Mouse (Mus musculus): Measurements from ENCODE around the gene Znrf3. TPM values are rescaled to one million over a fixed set of nuclear protein-coding genes. Genes with fewer than 3 reads are reported as not detected.

Znrf3 gene
- polyA plus RNA-seq, 1 experiment from 2014 or later: 8.3 TPM

DNA sequence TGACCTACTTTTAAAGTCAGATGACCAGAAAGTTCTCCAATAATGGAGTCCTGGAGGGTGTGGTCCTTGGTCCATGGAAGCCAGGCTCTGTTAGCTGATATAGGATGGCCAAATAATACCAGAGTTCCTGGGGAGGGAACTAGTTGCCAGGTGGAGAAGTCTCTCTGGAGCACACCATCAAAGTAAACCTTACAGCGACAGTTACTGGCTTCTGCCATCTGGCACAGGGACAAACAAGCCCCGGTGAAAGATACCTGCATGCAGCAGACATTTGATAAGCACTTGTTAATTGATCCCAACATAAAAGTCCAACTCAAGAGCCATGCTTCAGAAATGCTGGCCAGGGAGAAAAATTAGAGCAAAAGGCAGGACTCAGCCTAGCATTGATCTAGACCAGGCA lies 190.6 kb downstream of the Znrf3 start:
- H3K9ac ChIP-seq: no peak overlapping the region
- no peak overlapping the region for H3K27ac ChIP-seq
- no peak overlapping the region for H3K4me3 ChIP-seq
- no peaks in the 10 kb centered on the region for H3K9me3 ChIP-seq (replicated peaks)
- H3K27me3 ChIP-seq: no peaks in the 10 kb centered on the region
- H3K4me2 ChIP-seq (replicated peaks): no peak overlapping the region
- no peaks in the 10 kb centered on the region for H3K36me3 ChIP-seq
- H3K4me1 ChIP-seq: peaks cover 9% of the 10 kb centered on the region
- WGBS: 77% methylated on average over 2 of the region's 2 CpGs
- ATAC-seq (ENCODE audit: low FRiP score): no peak

DNA sequence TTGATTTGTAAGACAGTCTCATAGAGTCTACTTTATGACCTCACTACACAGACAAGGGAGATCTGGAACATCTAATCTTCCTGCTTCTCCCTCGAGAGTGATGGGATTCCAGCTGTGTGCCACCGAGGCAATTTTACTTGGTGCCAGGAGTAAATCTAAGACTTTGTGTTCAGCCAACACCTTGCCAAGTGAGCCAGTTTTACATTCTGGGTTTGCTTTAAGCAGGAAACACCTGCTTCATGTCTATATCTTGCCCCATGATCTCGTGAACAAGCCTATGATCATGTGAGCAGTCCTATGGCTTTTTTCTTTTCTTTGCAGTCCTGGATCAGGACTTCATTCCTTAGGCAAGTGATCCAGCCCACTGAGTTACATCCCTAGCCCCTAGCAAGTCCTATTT lies 191.1 kb downstream of the Znrf3 start:
- WGBS: 79% methylated on average over 3 of the region's 3 CpGs

DNA sequence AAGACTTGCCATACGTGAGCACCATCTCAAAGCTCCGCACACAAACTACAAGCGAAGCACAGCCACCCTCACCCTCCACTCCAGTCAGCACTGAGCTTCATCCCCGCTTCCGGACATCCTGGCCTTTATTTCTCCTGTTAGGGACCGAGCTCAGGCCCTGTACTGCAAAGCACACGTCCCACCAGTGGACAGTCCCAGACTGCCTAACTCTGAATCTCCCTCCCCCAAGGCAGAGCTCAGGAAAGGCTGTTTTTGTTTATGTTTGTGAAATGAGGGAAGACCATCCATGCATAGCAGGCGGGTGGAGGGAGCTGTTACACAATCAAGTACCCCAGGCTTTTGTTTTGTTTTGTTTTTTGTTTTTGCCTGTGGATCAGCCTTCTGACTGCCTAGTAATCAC lies 191.9 kb downstream of the Znrf3 start:
- no peaks in the 10 kb centered on the region for H3K36me3 ChIP-seq
- H3K27ac ChIP-seq: no peak overlapping the region
- H3K4me1 ChIP-seq: peaks cover 9% of the 10 kb centered on the region
- ATAC-seq (ENCODE audit: low FRiP score): no peak
- H3K4me3 ChIP-seq: no peak overlapping the region
- H3K4me2 ChIP-seq (replicated peaks): no peak overlapping the region
- H3K9ac ChIP-seq: no peak overlapping the region
- H3K27me3 ChIP-seq: no peaks in the 10 kb centered on the region
- no peaks in the 10 kb centered on the region for H3K9me3 ChIP-seq (replicated peaks)
- 81% methylated on average over 8 of the region's 8 CpGs for WGBS

More for the DNA sequence above, 191.1 kb downstream of the Znrf3 start:
- no peak overlapping the region for H3K4me3 ChIP-seq
- H3K9ac ChIP-seq: no peak overlapping the region
- no peak overlapping the region for H3K27ac ChIP-seq
- no peaks in the 10 kb centered on the region for H3K9me3 ChIP-seq (replicated peaks)
- H3K4me1 ChIP-seq: peaks cover 9% of the 10 kb centered on the region
- no peaks in the 10 kb centered on the region for H3K27me3 ChIP-seq
- no peak overlapping the region for H3K4me2 ChIP-seq (replicated peaks)
- no peaks in the 10 kb centered on the region for H3K36me3 ChIP-seq
- no peak for ATAC-seq (ENCODE audit: low FRiP score)

DNA sequence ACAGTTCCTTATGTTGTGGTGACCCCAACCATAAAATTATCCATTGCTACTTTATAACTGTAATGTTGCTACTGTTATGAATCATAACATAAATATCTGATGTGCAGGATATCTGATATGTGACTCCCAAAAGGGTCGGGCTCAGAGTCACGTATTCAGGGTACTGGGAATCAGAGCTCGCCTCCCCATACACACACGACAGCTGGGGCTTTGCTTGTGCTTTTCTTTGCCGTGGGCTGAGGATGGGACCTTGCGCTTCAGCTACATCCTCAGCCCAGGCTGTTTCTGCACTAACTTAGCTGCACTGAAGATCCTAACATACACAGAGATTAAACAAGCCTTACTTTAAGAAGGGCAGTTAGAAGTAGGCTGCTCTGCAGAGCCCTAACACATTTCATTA lies 193.5 kb downstream of the Znrf3 start:
- Histone ChIP-seq H3K36me3 (no peaks in the 10 kb centered on the region), H3K27ac (no peak overlapping the region), H3K9me3 (replicated peaks) (no peaks in the 10 kb centered on the region), H3K9ac (no peak overlapping the region), H3K4me2 (replicated peaks) (no peak overlapping the region), H3K4me3 (no peak overlapping the region), H3K4me1 (peaks cover 3% of the 10 kb centered on the region; the same call in 1 of the 2 replicates), H3K27me3 (no peaks in the 10 kb centered on the region)
- ATAC-seq (ENCODE audit: low FRiP score): no peak
- 59% methylated on average over 6 of the region's 6 CpGs for WGBS

DNA sequence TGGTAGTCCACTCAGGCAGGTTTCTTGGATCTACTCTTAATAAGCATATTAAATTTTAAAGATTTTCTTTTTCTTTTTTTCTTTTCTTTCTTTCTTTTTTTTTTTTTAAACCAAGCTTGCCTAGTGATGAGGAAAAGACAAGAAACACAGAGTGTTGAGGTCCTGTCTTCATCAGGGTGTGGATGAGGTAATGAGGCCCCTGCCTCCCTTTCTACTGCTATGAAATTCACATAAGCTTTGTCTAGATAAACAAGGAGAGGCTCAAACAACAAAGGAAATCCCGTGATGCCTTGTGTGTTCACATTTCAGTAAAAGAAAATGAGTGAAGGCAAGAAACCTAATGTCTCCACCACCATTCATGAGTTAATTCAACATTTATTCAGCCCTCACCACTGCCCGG lies 196.4 kb downstream of the Znrf3 start:
- peaks cover 13% of the 10 kb centered on the region for H3K4me1 ChIP-seq
- H3K4me2 ChIP-seq (replicated peaks): no peak overlapping the region
- H3K27ac ChIP-seq: no peak overlapping the region
- H3K4me3 ChIP-seq: no peak overlapping the region
- ATAC-seq (ENCODE audit: low FRiP score): no peak
- H3K9me3 ChIP-seq (replicated peaks): no peaks in the 10 kb centered on the region
- no peak overlapping the region for H3K9ac ChIP-seq
- no peaks in the 10 kb centered on the region for H3K27me3 ChIP-seq
- WGBS: 22% methylated on average over 2 of the region's 2 CpGs
- peaks cover under 1% of the 10 kb centered on the region; the same call in 1 of the 2 replicates for H3K36me3 ChIP-seq

DNA sequence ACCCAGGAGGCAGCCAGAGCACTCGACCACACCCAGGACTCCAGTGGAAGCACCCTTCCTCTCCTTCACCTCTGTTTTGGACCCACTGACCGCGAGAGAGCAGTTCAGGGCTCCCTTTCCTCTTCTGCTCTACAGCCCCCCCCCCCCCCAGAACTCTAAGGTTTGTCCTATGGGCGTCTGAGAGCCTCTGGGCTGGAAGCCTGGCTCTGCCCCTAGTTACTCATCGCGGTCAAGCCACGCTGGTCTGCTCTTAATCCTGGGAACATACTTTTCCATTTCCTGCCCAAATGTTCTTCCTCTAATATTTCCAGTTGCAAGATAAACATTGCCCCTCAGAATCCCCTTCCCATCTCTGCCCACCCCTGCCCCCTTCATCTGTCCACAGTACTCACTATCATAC lies 199.2 kb downstream of the Znrf3 start:
- H3K9ac ChIP-seq: no peak overlapping the region
- no peak for ATAC-seq (ENCODE audit: low FRiP score)
- 86% methylated on average over 7 of the region's 7 CpGs for WGBS
- H3K4me2 ChIP-seq (replicated peaks): no peak overlapping the region
- no peaks in the 10 kb centered on the region for H3K27me3 ChIP-seq
- no peaks in the 10 kb centered on the region for H3K9me3 ChIP-seq (replicated peaks)
- H3K36me3 ChIP-seq: peaks cover 10% of the 10 kb centered on the region
- H3K4me1 ChIP-seq: peaks cover 15% of the 10 kb centered on the region
- H3K4me3 ChIP-seq: no peak overlapping the region
- no peak overlapping the region for H3K27ac ChIP-seq

DNA sequence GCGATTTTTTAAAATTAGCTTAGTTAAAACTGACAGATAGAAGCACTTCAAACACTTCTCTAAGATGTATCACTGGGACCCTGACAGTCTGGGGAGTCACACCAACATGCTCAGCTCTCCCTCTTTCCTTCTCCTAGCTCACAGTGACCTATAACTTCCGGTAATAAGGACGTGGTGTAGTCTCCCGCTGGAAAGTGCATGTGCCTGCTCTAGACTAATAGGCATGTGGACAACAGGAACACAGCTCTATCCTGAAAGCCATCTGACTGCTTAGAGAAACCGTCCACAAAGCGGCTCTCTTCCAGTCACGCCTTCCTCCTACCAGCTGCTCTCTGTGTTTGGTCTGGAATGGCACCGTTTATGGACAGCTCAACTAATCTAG lies 199.9 kb downstream of the Znrf3 start:
- Histone ChIP-seq H3K4me1 (peaks cover 22% of the 10 kb centered on the region), H3K9me3 (replicated peaks) (no peaks in the 10 kb centered on the region), H3K4me2 (replicated peaks) (no peak overlapping the region; the same call in 1 of the 2 replicates), H3K27me3 (no peaks in the 10 kb centered on the region), H3K4me3 (no peak overlapping the region), H3K9ac (no peak overlapping the region), H3K36me3 (peaks cover 10% of the 10 kb centered on the region), H3K27ac (0 out of 2 replicates have a peak overlapping the region, but pooled peaks have one; percentile 23)
- no peak for ATAC-seq (ENCODE audit: low FRiP score)
- 62% methylated on average over 8 of the region's 8 CpGs for WGBS

DNA sequence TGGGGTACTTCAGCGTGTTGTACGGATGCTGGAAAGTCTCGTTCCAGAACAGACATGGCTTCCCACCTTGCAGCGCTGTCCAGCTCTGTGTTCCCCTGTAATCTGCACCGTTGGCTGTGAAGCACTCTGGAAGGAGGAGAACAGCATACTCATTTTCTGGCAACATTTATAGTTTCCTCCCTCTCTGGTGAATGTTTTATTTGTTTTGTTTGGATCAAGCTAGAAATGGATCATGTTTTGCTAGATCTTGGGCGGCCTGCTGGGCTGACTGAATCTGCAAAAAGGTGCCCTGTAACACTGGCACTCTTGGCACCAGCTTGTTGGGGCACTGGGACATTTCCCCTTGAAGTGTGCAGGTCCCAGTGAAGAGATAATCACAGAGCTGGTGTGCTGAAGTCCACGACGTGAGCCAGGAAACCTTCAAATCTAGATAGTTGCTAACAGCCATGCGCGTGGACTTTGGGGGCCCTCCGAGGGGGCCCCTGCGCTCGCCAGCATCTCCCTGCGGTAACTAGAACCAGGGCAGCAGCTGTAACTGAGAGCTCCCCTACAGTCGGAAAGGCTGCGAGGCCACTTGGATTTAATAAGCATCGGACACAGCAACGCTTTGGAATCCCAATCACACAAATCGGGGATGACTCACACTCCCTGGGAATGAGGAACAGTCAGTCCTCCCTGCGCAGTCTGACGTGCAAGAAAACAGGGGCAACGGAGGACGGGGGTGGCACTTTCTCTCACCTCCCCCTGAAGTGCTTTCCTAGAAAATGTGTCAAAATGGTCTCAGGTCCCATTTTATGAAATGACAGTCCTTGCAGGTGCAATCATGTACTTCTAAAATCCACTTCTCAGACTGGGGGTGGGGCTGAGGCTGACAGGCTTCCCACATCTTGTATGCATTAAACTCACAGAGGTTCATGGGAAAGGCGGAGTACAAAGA lies 200.6 kb downstream of the Znrf3 start:
- H3K4me1 ChIP-seq: peaks cover 29% of the 10 kb centered on the region
- no peak overlapping the region for H3K9ac ChIP-seq

DNA sequence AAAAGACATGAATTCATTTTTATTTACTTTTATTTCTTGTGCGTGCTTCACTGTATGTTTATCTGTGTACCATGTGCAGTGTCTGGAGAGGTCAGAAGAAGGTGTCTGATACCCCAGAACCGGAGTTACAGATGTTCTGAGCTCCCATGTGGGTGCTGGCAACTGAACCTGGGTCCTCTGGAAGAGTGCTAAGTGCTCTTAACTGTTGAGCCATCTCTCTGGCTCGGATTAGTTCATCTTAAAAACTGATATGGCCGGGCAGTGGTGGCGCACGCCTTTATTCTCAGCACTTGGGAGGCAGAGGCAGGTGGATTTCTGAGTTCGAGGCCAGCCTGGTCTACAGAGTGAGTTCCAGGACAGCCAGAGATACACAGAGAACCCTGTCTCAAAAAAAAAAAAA lies 201.4 kb downstream of the Znrf3 start:
- H3K36me3 ChIP-seq: peaks cover 10% of the 10 kb centered on the region
- WGBS: 97% methylated on average over 7 of the region's 7 CpGs
- no peak for ATAC-seq (ENCODE audit: low FRiP score)
- no peak overlapping the region for H3K9ac ChIP-seq
- H3K9me3 ChIP-seq (replicated peaks): no peaks in the 10 kb centered on the region
- H3K4me1 ChIP-seq: peaks cover 32% of the 10 kb centered on the region
- H3K27me3 ChIP-seq: no peaks in the 10 kb centered on the region
- H3K4me3 ChIP-seq: no peak overlapping the region
- H3K27ac ChIP-seq: no peak overlapping the region
- no peak overlapping the region for H3K4me2 ChIP-seq (replicated peaks)

More for the DNA sequence above, 200.6 kb downstream of the Znrf3 start:
- H3K27ac ChIP-seq: peak overlapping the region; percentile 0; the same call in 1 of the 2 replicates
- H3K27me3 ChIP-seq: no peaks in the 10 kb centered on the region
- H3K4me2 ChIP-seq (replicated peaks): 0 out of 2 replicates have a peak overlapping the region, but pooled peaks have one; percentile 2
- peaks cover 10% of the 10 kb centered on the region for H3K36me3 ChIP-seq
- ATAC-seq (ENCODE audit: low FRiP score): no peak
- H3K9me3 ChIP-seq (replicated peaks): no peaks in the 10 kb centered on the region
- no peak overlapping the region for H3K4me3 ChIP-seq
- WGBS: 67% methylated on average over 24 of the region's 24 CpGs

DNA sequence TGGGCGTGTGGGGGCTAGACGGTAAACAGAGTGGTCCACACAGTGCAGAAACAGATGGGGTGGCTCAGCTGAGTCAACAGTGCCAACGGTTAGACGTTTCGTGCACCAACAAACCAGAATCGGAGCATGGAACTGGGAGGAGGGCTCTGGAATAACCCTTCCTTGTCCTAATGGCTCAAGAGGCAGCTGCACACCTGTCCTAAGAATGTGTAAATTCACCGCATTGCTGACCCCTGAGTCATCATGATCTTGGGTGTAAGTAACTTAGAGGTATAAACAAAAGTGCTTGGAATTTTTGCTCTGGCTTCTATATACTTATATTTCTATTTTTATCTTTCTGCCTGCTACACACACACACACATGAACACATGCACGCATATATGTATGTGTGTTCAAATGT lies 202.5 kb downstream of the Znrf3 start:
- no peaks in the 10 kb centered on the region for H3K9me3 ChIP-seq (replicated peaks)
- H3K4me1 ChIP-seq: peaks cover 32% of the 10 kb centered on the region
- 85% methylated on average over 8 of the region's 8 CpGs for WGBS
- H3K27me3 ChIP-seq: no peaks in the 10 kb centered on the region
- no peak overlapping the region for H3K4me3 ChIP-seq
- no peak overlapping the region for H3K27ac ChIP-seq
- no peak overlapping the region for H3K9ac ChIP-seq
- no peak overlapping the region for H3K4me2 ChIP-seq (replicated peaks)
- ATAC-seq (ENCODE audit: low FRiP score): no peak
- H3K36me3 ChIP-seq: peaks cover 16% of the 10 kb centered on the region

DNA sequence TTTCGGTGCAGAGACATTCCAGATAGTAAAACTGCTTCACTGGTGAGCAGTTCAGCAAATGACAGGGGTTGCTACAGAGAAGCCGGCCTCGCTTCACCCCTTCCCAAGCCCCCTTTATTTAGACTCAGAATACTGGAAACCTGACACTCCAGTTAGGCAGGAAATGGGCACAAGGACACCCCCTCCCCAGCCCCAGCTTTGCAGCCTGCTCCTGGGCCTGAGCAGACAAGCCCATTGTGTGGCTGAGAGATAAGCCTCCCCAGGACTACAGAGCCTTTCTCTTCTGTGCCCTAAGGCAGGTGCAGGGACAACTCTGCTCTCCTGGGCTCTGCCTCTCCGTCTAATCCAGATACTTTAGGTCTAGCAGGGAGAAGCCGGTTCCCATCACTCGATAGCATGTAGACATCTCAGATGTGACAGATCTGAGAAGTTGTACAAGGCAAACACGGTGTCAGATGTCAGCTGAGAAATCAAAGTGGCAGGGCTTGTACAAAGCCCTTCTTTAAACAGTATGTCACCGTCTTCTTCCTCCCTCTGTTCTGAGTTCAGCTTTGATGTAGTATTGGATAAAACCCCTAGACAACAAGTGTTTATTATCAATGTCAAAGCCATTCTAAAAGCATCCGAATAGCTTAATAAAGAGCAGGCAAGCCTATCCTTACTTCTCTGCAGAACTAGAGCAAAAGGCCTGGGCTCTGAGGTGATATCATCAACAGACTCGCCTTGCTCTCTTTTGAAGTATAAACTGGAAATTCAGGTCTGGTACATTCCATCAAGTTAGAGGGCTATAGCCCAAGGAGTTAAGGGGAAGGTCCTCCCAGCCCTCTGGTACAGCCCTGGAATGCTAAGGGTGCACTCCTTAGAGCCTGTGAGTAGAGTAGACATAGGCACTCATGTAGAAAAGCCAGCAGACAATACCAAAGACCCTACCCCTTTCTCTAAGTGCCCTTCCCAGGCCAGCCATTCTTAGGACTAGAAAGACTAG lies 204.6 kb downstream of the Znrf3 start:
- H3K4me3 ChIP-seq: no peak overlapping the region
- WGBS: 13% methylated on average over 10 of the region's 10 CpGs
- no peak overlapping the region; the same call in 1 of the 2 replicates for H3K4me2 ChIP-seq (replicated peaks)
- no peaks in the 10 kb centered on the region for H3K27me3 ChIP-seq
- peak overlapping the region; percentile 64 for H3K27ac ChIP-seq
- peaks cover 19% of the 10 kb centered on the region for H3K36me3 ChIP-seq
- peaks cover 39% of the 10 kb centered on the region for H3K4me1 ChIP-seq
- no peaks in the 10 kb centered on the region for H3K9me3 ChIP-seq (replicated peaks)
- peak; percentile 46 for ATAC-seq (ENCODE audit: low FRiP score)
- H3K9ac ChIP-seq: peak overlapping the region; percentile 27; the same call in 1 of the 2 replicates
